Mouse (Mus musculus): ENCODE data around the gene Il18r1.
A peak's percentile ranks its signal among the peaks of the same experiment; 100 is the strongest.

The Il18r1 gene

GRCm38 (mm10) chr1:40465477-40466430 is at the start of gene Il18r1:
Gene Il18r1, plus strand, starts transcription at chr1:40465552.
- DNase-seq (ENCODE audit: low spot score) = no peak

DNA sequence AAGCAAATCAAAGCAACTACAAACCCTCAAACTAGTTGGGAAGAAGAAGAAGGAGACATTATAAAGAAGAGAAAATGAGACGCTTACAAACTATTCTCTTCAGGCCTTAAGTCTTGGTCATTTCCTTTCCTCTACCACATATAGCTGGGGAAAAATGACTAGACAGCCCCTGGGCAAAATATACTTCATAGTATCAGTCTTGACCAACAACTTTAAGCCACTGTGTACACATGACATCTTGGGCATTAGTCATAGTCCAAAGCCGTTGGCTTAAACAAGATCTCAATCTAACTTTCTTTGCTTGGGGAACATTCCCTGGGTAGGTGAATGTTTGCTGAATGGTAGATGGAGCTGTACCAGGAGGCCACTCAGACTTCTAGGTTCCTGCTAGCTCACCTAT is 48.3 kb upstream of the Il18r1 start:
- no peak for DNase-seq (ENCODE audit: low spot score)

- DNase-seq (ENCODE audit: low spot score) = peak; percentile 1
Observed at GRCm38 (mm10) chr1:40418512-40418911, 46.8 kb upstream of the Il18r1 start.

- DNase-seq (ENCODE audit: low spot score) = no peak
Observed at GRCm38 (mm10) chr1:40423892-40424291, 41.5 kb upstream of the Il18r1 start.

DNA sequence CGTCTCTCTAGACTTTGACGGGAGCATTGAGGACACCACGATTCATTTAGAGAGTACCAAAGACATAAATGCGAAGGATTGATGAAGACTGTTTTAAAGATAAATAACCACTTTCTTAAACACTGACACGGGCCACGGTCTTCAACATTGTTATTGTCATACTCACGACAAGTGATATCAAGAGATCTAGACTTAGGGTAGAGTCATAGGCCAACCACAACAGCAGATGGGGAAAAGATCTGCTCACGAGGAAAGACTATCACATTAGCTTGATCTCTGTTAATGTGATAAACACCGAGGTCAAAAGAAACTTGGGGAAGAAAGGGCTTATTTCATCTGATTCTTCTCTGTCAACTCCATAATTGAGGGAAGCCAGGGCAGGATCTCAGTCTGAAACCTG is 38.1 kb upstream of the Il18r1 start:
- DNase-seq (ENCODE audit: low spot score) = no peak

DNA sequence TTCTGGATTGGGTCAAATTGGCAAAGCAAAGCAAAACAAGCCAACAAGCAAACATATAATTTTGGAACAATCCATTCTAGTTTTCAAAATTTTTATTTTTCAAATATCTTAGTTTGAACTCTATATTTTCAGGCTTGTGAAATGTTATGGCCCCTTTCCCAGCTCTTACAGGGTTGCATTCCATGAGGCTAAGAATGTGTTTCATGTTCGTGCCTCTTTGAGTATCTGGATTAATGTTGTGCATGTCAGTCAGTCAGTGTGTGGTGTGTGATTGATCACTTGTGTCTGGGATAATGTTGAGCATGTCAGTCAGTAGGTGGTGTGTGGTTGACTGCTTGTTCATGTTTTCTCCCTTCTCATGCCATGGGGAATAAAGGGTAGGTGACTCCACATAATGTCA is 37.5 kb upstream of the Il18r1 start:
- DNase-seq (ENCODE audit: low spot score) = no peak

DNA sequence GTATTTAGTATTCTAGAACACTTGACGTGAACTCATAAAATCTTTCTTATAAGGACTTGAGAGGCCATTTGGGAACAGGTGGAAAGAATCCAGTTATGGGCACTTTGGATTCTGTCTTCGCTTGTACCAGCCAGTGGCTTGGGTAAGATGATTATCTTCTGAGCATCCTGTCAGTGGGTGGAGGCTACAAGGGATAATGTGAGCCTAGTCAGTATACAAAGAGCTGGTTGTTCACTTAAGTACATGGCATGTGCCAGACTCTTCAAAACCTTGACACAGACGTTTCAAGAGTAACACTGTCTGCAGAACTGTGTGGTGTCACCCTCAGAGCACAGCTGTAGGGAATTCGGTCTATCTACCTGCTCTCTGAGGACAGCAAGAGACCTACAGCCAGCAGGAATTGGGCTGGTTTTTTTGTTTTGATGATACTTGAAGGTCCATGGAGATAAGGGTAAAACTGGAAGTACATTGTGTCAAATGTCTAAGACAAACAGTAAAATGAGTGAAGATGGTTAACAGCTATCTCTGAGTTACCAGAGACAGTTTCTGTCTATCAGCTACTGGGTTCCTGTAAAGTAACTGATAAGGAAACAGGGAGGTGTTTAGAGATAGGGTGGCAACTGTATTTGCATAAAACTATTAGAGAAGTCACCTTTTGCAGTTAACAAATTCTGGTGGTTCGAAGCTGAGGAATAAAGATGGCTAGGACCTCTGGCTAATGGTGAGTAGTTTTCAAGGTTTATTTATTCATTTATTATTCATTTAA is 36.3 kb upstream of the Il18r1 start, which contains the start of gene Il1rl1:
Gene Il1rl1 (plus strand): TSS at position 661 of the 766 bp plus-strand sequence.
- DNase-seq (ENCODE audit: low spot score) = no peak

- no peak for DNase-seq (ENCODE audit: low spot score)
Observed at GRCm38 (mm10) chr1:40430143-40430834, 35.1 kb upstream of the Il18r1 start.

GRCm38 (mm10) chr1:40432169-40432568 is 33.2 kb upstream of the Il18r1 start:
- DNase-seq (ENCODE audit: low spot score) = no peak

DNA sequence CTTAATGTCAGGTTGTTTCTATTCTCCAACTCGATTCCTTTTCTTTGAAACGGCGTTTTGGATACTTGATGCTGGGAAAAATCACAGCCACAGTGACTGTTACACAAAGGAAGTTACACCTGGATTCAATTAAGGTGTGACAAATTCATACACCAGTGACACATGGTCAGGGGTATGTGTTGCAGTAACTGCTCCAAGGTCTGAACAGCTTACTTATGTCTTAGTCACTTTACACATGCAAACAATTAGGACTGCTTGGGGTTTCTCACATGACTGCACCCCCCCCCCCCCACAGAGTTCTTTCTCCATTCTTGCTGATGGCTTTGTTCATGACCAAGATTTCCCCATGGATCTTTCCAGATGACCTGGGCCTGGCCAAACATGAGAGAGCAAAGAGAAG is 29.4 kb upstream of the Il18r1 start:
- DNase-seq (ENCODE audit: low spot score) = peak; percentile 27

DNA sequence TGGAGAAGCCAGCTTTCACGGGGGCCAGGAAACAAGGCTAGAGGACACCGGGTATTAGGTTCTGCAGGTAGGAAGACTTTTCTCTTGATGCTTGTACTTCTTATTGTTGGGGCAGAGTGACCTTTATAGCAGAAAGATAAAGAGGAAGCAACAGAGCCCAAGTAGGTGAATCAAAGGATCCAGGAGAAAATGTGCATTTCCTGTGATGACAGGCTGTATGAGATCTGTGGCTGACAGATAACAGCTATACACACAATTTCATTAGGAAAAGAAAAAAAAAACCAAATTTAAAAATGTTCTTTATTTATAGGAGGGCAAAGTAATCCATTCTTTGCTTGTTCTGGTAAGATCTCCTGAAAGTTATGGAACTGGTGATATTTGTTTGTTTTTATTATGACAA is 28.0 kb upstream of the Il18r1 start:
- no peak for DNase-seq (ENCODE audit: low spot score)

- no peak for DNase-seq (ENCODE audit: low spot score)
Observed at GRCm38 (mm10) chr1:40439504-40439903, 25.8 kb upstream of the Il18r1 start.

DNA sequence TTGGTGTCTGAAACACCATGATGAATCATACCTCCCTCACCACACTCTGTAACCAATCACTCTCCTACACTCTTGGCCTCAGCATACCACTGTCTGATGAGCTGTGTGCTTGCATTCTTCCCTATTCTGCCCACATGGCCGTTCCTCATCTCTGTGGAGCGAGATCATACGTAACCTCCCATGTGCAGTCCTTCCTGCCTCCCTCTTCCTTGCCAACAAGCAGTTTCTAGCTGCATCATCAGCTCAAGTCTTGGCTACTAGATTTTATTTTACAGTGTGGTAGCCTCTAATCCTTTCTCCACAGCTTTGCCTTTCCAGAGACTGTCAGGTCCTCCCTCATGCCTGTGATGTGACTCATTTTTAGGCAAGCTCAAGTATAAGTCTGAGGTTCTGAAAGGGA is 20.6 kb upstream of the Il18r1 start:
- no peak for DNase-seq (ENCODE audit: low spot score)

DNA sequence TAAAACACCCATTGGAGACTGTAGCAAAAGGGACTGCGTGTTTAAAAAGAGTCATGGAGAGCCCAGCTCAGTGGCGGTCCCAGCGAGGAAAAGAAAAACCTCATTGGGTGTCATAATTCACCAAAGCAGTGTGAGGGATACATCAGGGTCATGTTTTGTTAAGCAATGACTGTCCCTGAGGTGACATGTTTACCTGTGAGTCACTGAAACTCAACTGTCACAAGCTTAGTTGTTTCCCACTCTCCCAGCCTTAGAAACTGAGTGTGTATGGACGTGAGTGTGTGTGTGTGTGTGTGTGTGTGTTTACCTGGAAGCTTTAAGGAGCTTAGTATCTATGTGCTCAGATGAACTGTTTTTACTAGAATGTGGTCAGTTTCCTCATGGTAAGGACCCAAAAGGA is 2.0 kb downstream of the Il18r1 start:
- DNase-seq (ENCODE audit: low spot score) = no peak

GRCm38 (mm10) chr1:40468805-40469204 is 3.5 kb downstream of the Il18r1 start:
- no peak for DNase-seq (ENCODE audit: low spot score)

DNA sequence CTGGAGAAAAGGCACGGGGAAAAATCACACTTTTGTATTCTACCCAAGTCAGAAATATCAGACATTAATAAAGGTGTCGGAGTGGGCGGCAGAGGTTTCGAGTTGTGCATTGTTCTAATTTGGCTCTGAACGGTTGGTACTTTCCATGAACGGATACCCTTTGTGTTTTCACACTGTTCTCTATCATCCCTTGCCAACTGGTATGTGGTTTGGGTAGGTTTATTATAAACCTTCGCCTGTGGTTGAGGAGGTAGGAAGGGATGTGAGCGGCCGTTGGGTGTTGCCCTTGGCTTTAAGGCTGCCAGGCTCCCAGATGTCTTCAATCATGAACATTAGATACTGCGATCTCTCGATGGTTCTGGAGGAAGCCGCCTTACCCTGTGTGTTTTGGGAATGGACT is 4.5 kb downstream of the Il18r1 start:
- no peak for DNase-seq (ENCODE audit: low spot score)

GRCm38 (mm10) chr1:40472401-40472800 is 7.0 kb downstream of the Il18r1 start:
- DNase-seq (ENCODE audit: low spot score) = no peak

- DNase-seq (ENCODE audit: low spot score) = no peak
Observed at GRCm38 (mm10) chr1:40473640-40474039, 8.3 kb downstream of the Il18r1 start.

- no peak for DNase-seq (ENCODE audit: low spot score)
Observed at GRCm38 (mm10) chr1:40474336-40474735, 9.0 kb downstream of the Il18r1 start.

DNA sequence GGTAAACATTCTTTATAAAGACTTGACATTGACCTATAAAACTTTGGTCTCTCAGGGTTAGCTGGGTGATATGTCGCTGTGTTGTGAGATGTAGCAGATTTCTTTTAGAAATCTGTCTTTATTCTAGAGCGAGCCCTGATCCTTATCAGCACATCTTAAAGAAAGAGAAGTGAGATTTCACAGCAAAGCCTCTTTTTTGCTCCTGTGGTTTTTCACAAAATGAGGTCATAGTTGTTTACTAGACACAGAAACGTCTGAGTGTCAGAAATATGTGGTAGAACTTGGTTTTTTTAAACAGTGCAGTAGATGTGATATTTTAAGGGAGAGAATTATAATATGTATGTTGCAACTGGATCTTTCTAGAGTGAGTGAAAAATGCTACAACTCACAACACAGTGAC is 10.3 kb downstream of the Il18r1 start:
- DNase-seq (ENCODE audit: low spot score) = no peak

GRCm38 (mm10) chr1:40476756-40477155 is 11.4 kb downstream of the Il18r1 start:
- no peak for DNase-seq (ENCODE audit: low spot score)

DNA sequence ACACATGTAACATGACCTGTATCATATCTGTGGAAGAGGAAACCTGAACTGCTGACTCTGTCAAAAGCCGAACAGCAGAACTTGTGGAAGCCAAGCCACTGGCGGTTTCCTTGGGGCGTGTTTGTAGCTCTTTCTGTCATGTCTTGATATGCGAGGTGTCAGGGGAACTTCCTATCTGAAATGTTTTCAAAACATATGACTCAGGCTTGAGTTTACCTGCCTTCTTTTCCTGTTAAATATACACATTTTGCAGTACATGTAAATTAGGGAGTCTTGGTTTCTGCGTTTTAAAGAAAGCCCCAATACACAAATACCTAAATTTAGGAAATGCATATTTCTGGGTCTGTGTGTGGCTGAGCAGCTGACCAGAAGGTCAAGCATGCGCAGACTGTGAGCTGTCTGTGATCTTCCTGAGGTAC is 14.2 kb downstream of the Il18r1 start:
- no peak for DNase-seq (ENCODE audit: low spot score)
